Mouse (Mus musculus) central nervous system, embryonic 11.5 days (tissue): ENCODE measurements around the gene Trmt2a. TPM values are rescaled to one million over a fixed set of nuclear protein-coding genes. Genes with fewer than 3 reads are reported as not detected.

Experiments used
- polyA plus RNA-seq: library from polyadenylated mRNA; depleted of rRNA; stranded (reverse); fragments of >200 nt; gene quantifications from 2 replicates; pipeline ENCODE4 v1.2.3, GENCODE M21; 2012; rRNA removed

Trmt2a gene
- polyA plus RNA-seq: 101 and 108 TPM in 2 replicates

GRCm38 (mm10) chr16:18248433-18249363, at the start of gene Trmt2a, which contains the start of gene Ranbp1:
Gene Trmt2a (plus strand): TSS chr16:18248679.
Gene Ranbp1 (minus strand): TSS chr16:18248732.

GRCm38 (mm10) chr16:18217579-18217978, 30.9 kb upstream of the Trmt2a start, which contains the start of gene Ccdc188:
Gene Ccdc188 (plus strand): TSS chr16:18217879.

GRCm38 (mm10) chr16:18234671-18235388, 13.6 kb upstream of the Trmt2a start, which contains the start of gene Zdhhc8:
Gene Zdhhc8 (minus strand): TSS chr16:18235136.

DNA sequence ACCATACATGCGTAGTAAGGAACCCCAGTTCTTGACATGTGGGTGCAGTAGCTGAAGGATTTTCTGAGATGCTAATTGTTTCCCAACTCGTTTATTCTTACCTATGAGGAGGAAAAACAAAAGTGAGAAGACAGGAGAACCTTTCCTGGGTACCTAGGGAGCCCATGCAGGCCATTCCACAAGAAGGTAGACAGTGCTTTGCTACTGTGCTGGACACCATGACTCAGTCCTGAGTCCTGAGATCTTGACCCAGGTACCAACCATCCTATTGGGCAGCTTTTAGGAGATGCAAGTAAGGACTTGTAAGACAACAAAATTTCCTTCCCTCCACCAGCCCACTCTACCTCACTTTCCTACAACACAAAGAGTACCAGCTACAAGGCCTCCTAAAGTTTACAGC, 9.7 kb downstream of the Trmt2a start, which contains the start of gene Gm49776:
Gene Gm49776 (minus strand): TSS at position 101 of the 400 bp plus-strand sequence.

DNA sequence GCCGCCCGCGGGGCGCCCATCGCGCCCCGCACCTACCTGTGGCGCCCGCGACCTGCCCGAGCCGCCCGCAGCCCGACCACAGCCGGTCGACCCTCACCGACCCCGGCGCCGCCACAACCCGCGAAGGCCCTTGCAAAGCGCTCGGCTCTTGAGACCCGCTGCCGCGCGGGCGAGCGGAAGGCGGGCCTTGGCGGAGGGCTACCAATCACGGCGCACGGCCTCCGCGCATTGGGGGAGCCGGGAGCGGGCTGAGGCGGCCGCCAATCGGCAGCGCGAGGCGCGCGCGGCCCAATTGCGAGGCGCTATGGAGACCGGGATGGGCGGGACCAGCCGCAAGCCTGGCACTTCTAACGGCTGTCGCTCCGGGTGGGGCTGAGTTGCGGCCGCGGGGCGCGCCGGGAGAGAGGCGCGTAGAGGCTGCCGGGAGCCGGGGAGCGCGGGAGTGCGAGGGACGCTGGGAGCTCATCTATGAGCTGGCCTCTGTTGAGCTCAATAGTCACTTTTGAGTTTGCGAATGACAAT, 40.6 kb downstream of the Trmt2a start, which contains the start of gene Dgcr8:
Gene Dgcr8 (minus strand): TSS at position 180 of the 522 bp plus-strand sequence.

Other genes starting within 250 kb of the Trmt2a start
- 70.0 and 80.8 TPM in 2 replicates for gene Dgcr6, start 195.8 kb upstream of the Trmt2a start, polyA plus RNA-seq
- 18.1 and 20.9 TPM in 2 replicates for gene Prodh, start 158.5 kb upstream of the Trmt2a start, polyA plus RNA-seq
- gene Rtn4r, start 121.0 kb upstream of the Trmt2a start, polyA plus RNA-seq: 4.7 and 8.0 TPM in 2 replicates
- gene Ccdc188, start 30.8 kb upstream of the Trmt2a start, polyA plus RNA-seq: not detected in 2 replicates
- 26.1 and 38.1 TPM in 2 replicates for gene Zdhhc8, start 13.5 kb upstream of the Trmt2a start, polyA plus RNA-seq
- 505 and 919 TPM in 2 replicates for gene Ranbp1, start 53 bp downstream of the Trmt2a start, polyA plus RNA-seq
- 0.27 and 2.3 TPM in 2 replicates for gene Gm49776, start 9.6 kb downstream of the Trmt2a start, polyA plus RNA-seq
- gene Dgcr8, start 40.6 kb downstream of the Trmt2a start, polyA plus RNA-seq: 84.9 and 98.9 TPM in 2 replicates
- 26.5 and 33.6 TPM in 2 replicates for gene Tango2, start 99.4 kb downstream of the Trmt2a start, polyA plus RNA-seq
- gene Arvcf, start 99.5 kb downstream of the Trmt2a start, polyA plus RNA-seq: 111 and 127 TPM in 2 replicates
- gene Txnrd2, start 177.7 kb downstream of the Trmt2a start, polyA plus RNA-seq: 23.1 and 30.1 TPM in 2 replicates
- 37.2 and 47.8 TPM in 2 replicates for gene Comt, start 178.2 kb downstream of the Trmt2a start, polyA plus RNA-seq